Mouse (Mus musculus) forebrain, postnatal 0 days (tissue): ENCODE data around the gene Grb2. TPM values are rescaled to one million over a fixed set of nuclear protein-coding genes. Genes with fewer than 3 reads are reported as not detected.
A peak's percentile ranks its signal among the peaks of the same experiment; 100 is the strongest.

Source experiments
- ATAC-seq: fragments of 200-750 bp; cut with Nextera tagmentation; 2 replicates; pipeline ENCODE4 v1.8.0; 2017; ENCODE audit warnings: mild to moderate bottlenecking, moderate library complexity
- DNase-seq: peaks from one replicate; pipeline ENCODE4 v3.0.0-alpha.2; 2015
- H3K27ac ChIP-seq: fragments of 300-500 bp; sonication (generic); 2 replicates; pipeline ENCODE4 v1.5.1; 2014; ENCODE audit warnings: low read depth, mild to moderate bottlenecking, antibody characterized with exemption, low read length, moderate library complexity, mixed read lengths
- H3K27me3 ChIP-seq: fragments of 300-500 bp; sonication (generic); 2 replicates; pipeline ENCODE4 v1.6.1; 2014; ENCODE audit warnings: mild to moderate bottlenecking, low read length, mixed read lengths; ENCODE audit not compliant: insufficient read depth
- H3K36me3 ChIP-seq: fragments of 300-500 bp; sonication (generic); 2 replicates; pipeline ENCODE4 v1.6.1; 2014; ENCODE audit warnings: mild to moderate bottlenecking, moderate library complexity; ENCODE audit not compliant: insufficient read depth
- H3K4me1 ChIP-seq: fragments of 300-500 bp; sonication (generic); 2 replicates; pipeline ENCODE4 v1.6.1; 2014; ENCODE audit warnings: antibody characterized with exemption; ENCODE audit not compliant: insufficient read depth
- H3K4me2 ChIP-seq: fragments of 300-500 bp; sonication (generic); 2 replicates; pipeline ENCODE4 v1.6.1; 2014; ENCODE audit warnings: low read depth, mild to moderate bottlenecking, moderate library complexity
- H3K4me3 ChIP-seq: fragments of 300-500 bp; sonication (generic); 2 replicates; pipeline ENCODE4 v1.5.1; 2014; ENCODE audit warnings: low read depth, low read length, mixed read lengths
- H3K9ac ChIP-seq: fragments of 300-500 bp; sonication (generic); 2 replicates; pipeline ENCODE4 v1.6.1; 2014; ENCODE audit warnings: mild to moderate bottlenecking
- H3K9me3 ChIP-seq: fragments of 300-500 bp; sonication (generic); 2 replicates; pipeline ENCODE4 v1.6.1; 2016; ENCODE audit warnings: low read length
- CTCF ChIP-seq: sonication (generic); IDR thresholded peaks from 2 replicates; pipeline ENCODE4 v1.5.1; 2016; ENCODE audit warnings: antibody characterized with exemption, control low read depth, low read depth
- WGBS: fragments of 180-500 bp; shearing (Covaris S2); extraction: QIAGEN DNeasy Blood & Tissue Kit; methylation state at CpG from one replicate; pipeline ENCODE4 v1.1.7; 2014; 5-methylcytosine and 5-hydroxymethylcytosine counted together
- polyA plus RNA-seq: library from polyadenylated mRNA; unstranded; fragments of >200 nt; fragmentation: Nextera tagmentation; extraction: Ambion mirVana; gene quantifications from 2 replicates; pipeline ENCODE4 v1.2.1, GENCODE M21; 2015
- total RNA-seq: library from RNA; depleted of rRNA; stranded (reverse); fragments of >200 nt; gene quantifications from 2 replicates; pipeline ENCODE4 v1.2.3, GENCODE M21; 2014

The Grb2 gene
- total and polyA plus RNA-seq, 2 experiments from 2014 or later = 91.9 to 162 TPM

GRCm38 (mm10) chr11:115679554-115680238 is 28.7 kb downstream of the Grb2 start:
- Histone ChIP-seq H3K4me1 (0 out of 2 replicates have a peak, but pooled peaks cover 1% of the 10 kb centered on the region), H3K4me2 (no peak overlapping the region), H3K4me3 (no peak overlapping the region), H3K27me3 (no peaks in the 10 kb centered on the region), H3K36me3 (peaks cover 7% of the 10 kb centered on the region; the same call in 1 of the 2 replicates), H3K9ac (no peak overlapping the region), H3K27ac (no peak overlapping the region), H3K9me3 (no peaks in the 10 kb centered on the region)
- no peak for DNase-seq
- no peak for ATAC-seq
- TF ChIP-seq CTCF = no peak
- 97% methylated on average over 9 of the region's 9 CpGs for WGBS

GRCm38 (mm10) chr11:115678861-115679260 is 29.5 kb downstream of the Grb2 start:
- no peaks in the 10 kb centered on the region for H3K27me3 ChIP-seq
- H3K4me3 ChIP-seq = no peak overlapping the region
- WGBS = 53% methylated on average over 6 of the region's 6 CpGs
- H3K27ac ChIP-seq = no peak overlapping the region
- H3K9ac ChIP-seq = no peak overlapping the region
- TF ChIP-seq CTCF = no peak
- H3K9me3 ChIP-seq = no peaks in the 10 kb centered on the region
- peak; percentile 45; the same call in 1 of the 2 replicates for ATAC-seq
- peak; percentile 77 for DNase-seq
- H3K36me3 ChIP-seq = peaks cover 7% of the 10 kb centered on the region; the same call in 1 of the 2 replicates
- H3K4me1 ChIP-seq = peaks cover 7% of the 10 kb centered on the region; the same call in 1 of the 2 replicates
- H3K4me2 ChIP-seq = no peak overlapping the region

GRCm38 (mm10) chr11:115677511-115677910 is 30.9 kb downstream of the Grb2 start:
- Histone ChIP-seq H3K9ac (no peak overlapping the region), H3K4me1 (peaks cover 8% of the 10 kb centered on the region), H3K4me3 (no peak overlapping the region), H3K36me3 (peaks cover 7% of the 10 kb centered on the region; the same call in 1 of the 2 replicates), H3K27ac (no peak overlapping the region), H3K4me2 (no peak overlapping the region), H3K27me3 (no peaks in the 10 kb centered on the region), H3K9me3 (no peaks in the 10 kb centered on the region)
- DNase-seq (no peak), ATAC-seq (no peak)
- 95% methylated on average over 3 of the region's 3 CpGs for WGBS
- no peak for TF ChIP-seq CTCF

- Histone ChIP-seq H3K27me3 (no peaks in the 10 kb centered on the region), H3K36me3 (peaks cover 7% of the 10 kb centered on the region; the same call in 1 of the 2 replicates), H3K4me3 (no peak overlapping the region), H3K9me3 (no peaks in the 10 kb centered on the region), H3K27ac (no peak overlapping the region), H3K4me2 (no peak overlapping the region), H3K9ac (no peak overlapping the region), H3K4me1 (peaks cover 10% of the 10 kb centered on the region)
- 91% methylated on average over 8 of the region's 8 CpGs for WGBS
- no peak for TF ChIP-seq CTCF
- ATAC-seq = no peak
- DNase-seq = no peak
Measured at GRCm38 (mm10) chr11:115676738-115677137, 31.7 kb downstream of the Grb2 start.

- no peak for TF ChIP-seq CTCF
- 50% methylated on average over 9 of the region's 9 CpGs for WGBS
- Histone ChIP-seq H3K36me3 (peaks cover 7% of the 10 kb centered on the region; the same call in 1 of the 2 replicates), H3K9ac (no peak overlapping the region), H3K4me1 (peaks cover 18% of the 10 kb centered on the region), H3K27me3 (no peaks in the 10 kb centered on the region), H3K4me3 (no peak overlapping the region), H3K9me3 (no peaks in the 10 kb centered on the region), H3K27ac (peak overlapping the region; percentile 54), H3K4me2 (peak overlapping the region; percentile 17; the same call in 1 of the 2 replicates)
- ATAC-seq (no peak), DNase-seq (no peak)
Measured at GRCm38 (mm10) chr11:115674235-115674865, 34.0 kb downstream of the Grb2 start.

- H3K36me3 ChIP-seq = peaks cover 7% of the 10 kb centered on the region; the same call in 1 of the 2 replicates
- 72% methylated on average over 9 of the region's 9 CpGs for WGBS
- H3K27ac ChIP-seq = peak overlapping the region; percentile 54; the same call in 1 of the 2 replicates
Measured at GRCm38 (mm10) chr11:115673471-115674234, 34.7 kb downstream of the Grb2 start.

More at GRCm38 (mm10) chr11:115673471-115674234, 34.7 kb downstream of the Grb2 start:
- H3K4me2 ChIP-seq = peak overlapping the region; percentile 17; the same call in 1 of the 2 replicates
- DNase-seq (peak; percentile 70), ATAC-seq (no peak)
- H3K4me1 ChIP-seq = peaks cover 18% of the 10 kb centered on the region
- H3K9me3 ChIP-seq = no peaks in the 10 kb centered on the region
- no peak for TF ChIP-seq CTCF
- no peak overlapping the region for H3K4me3 ChIP-seq
- H3K9ac ChIP-seq = no peak overlapping the region
- no peaks in the 10 kb centered on the region for H3K27me3 ChIP-seq
